Mouse (Mus musculus): ENCODE data around the gene Axdnd1.

GRCm38 (mm10) chr1:156290016-156290415 is 130.9 kb downstream of the Axdnd1 start:
- TF ChIP-seq POLR2A (IDR thresholded peaks at IDR 0.05; ENCODE audit: insufficient read length, low read depth) (no peak), POLR2AphosphoS2 (IDR thresholded peaks at IDR 0.05; ENCODE audit: insufficient read length, low read depth) (no peak), TCF3 (IDR thresholded peaks at IDR 0.05; ENCODE audit: insufficient read length, low read depth) (no peak), MAX (IDR thresholded peaks at IDR 0.05; ENCODE audit: low read depth) (no peak), E2F4 (IDR thresholded peaks at IDR 0.05; ENCODE audit: insufficient read depth) (no peak), SRF (IDR thresholded peaks at IDR 0.05; ENCODE audit: control insufficient read depth, insufficient read length, low read depth) (no peak), USF1 (IDR thresholded peaks at IDR 0.05; ENCODE audit: low read depth) (no peak)

Data from myocyte (in vitro differentiated cells).